Mouse (Mus musculus) heart, embryonic 14.5 days (tissue): ENCODE measurements around the gene Rbp3. TPM values are rescaled to one million over a fixed set of nuclear protein-coding genes. Genes with fewer than 3 reads are reported as not detected.

Experiments used
- ATAC-seq: fragments of 200-750 bp; cut with Nextera tagmentation; 2 replicates; pipeline ENCODE4 v1.8.0; 2017; ENCODE audit warnings: low read depth, moderate TSS enrichment; ENCODE audit not compliant: insufficient number of reproducible peaks, insufficient read depth, low FRiP score
- H3K27ac ChIP-seq, 2 experiments: fragments of 200-500 bp in 1 of 2; fragments of 300-500 bp in 1 of 2; sonication (generic) in 1 of 2; replicated peaks in 1 of 2; 2 replicates each; pipeline ENCODE4 v1.5.1; 2012 to 2014; ENCODE audit warnings: low read depth in 2 of 2, low read length in 2 of 2, control low read depth in 1 of 2, mild to moderate bottlenecking in 1 of 2, mixed read lengths in 1 of 2; ENCODE audit not compliant: control insufficient read depth in 1 of 2, insufficient read depth in 1 of 2
- H3K27me3 ChIP-seq: fragments of 300-500 bp; sonication (generic); 2 replicates; pipeline ENCODE4 v1.6.1; 2014; ENCODE audit warnings: mild to moderate bottlenecking, low read length, control low read depth; ENCODE audit not compliant: control insufficient read depth, insufficient read depth
- H3K36me3 ChIP-seq: fragments of 300-500 bp; sonication (generic); 2 replicates; pipeline ENCODE4 v1.6.1; 2014; ENCODE audit warnings: mild to moderate bottlenecking, control low read depth, low read length, mixed read lengths; ENCODE audit not compliant: control insufficient read depth, insufficient read depth
- H3K4me1 ChIP-seq, 2 experiments: fragments of 200-500 bp in 1 of 2; fragments of 300-500 bp in 1 of 2; sonication (generic) in 1 of 2; 2 replicates each; pipeline ENCODE4 v1.6.1; 2012 to 2014; ENCODE audit warnings: low read length in 2 of 2, control low read depth in 1 of 2, mixed read lengths in 1 of 2; ENCODE audit not compliant: control insufficient read depth in 2 of 2, insufficient read depth in 2 of 2
- H3K4me2 ChIP-seq: fragments of 300-500 bp; sonication (generic); 2 replicates; pipeline ENCODE4 v1.6.1; 2014; ENCODE audit warnings: mild to moderate bottlenecking, low read length
- H3K4me3 ChIP-seq, 2 experiments: fragments of 200-500 bp in 1 of 2; fragments of 300-500 bp in 1 of 2; sonication (generic) in 1 of 2; 2 replicates each; pipeline ENCODE4 v1.5.1; 2012 to 2014; ENCODE audit warnings: low read length in 2 of 2, mild to moderate bottlenecking in 2 of 2, control low read depth in 1 of 2, low read depth in 1 of 2, moderate library complexity in 1 of 2; ENCODE audit not compliant: control insufficient read depth in 1 of 2, insufficient read depth in 1 of 2
- H3K9ac ChIP-seq: fragments of 300-500 bp; sonication (generic); 2 replicates; pipeline ENCODE4 v1.6.1; 2014; ENCODE audit warnings: mild to moderate bottlenecking, low read length
- H3K9me3 ChIP-seq: fragments of 300-500 bp; sonication (generic); 2 replicates; pipeline ENCODE4 v1.6.1; 2016; ENCODE audit warnings: low read length, control low read depth; ENCODE audit not compliant: control insufficient read depth
- WGBS: fragments of 180-500 bp; shearing (Covaris S2); extraction: QIAGEN DNeasy Blood & Tissue Kit; methylation state at CpG from one replicate; pipeline ENCODE4 v1.1.7; 2014; 5-methylcytosine and 5-hydroxymethylcytosine counted together
- polyA plus RNA-seq: library from polyadenylated mRNA; unstranded; fragments of >200 nt; fragmentation: Nextera tagmentation; extraction: Ambion mirVana; gene quantifications from 2 replicates; pipeline ENCODE4 v1.2.1, GENCODE M21; 2014

Gene Rbp3
- polyA plus RNA-seq, 1 experiment from 2014 or later = not detected

GRCm38 (mm10) chr14:33977748-33978147, 23.9 kb downstream of the Rbp3 start:
- Histone ChIP-seq H3K27me3 (peaks cover 14% of the 10 kb centered on the region; the same call in 1 of the 2 replicates), H3K9me3 (no peaks in the 10 kb centered on the region), H3K9ac (no peak overlapping the region), H3K27ac (no peak overlapping the region), H3K4me1 (peaks cover 3 to 4% of the 10 kb centered on the region in 2 experiments; a peak in 1 of 4 replicates), H3K4me3 (no peak overlapping the region), H3K36me3 (no peaks in the 10 kb centered on the region), H3K4me2 (no peak overlapping the region)
- 47% methylated on average over 7 of the region's 7 CpGs for WGBS
- ATAC-seq = no peak

GRCm38 (mm10) chr14:33978604-33979059, 24.8 kb downstream of the Rbp3 start, which contains the start of gene Zfp488:
Gene Zfp488, minus strand, starts transcription at chr14:33978764.
- Histone ChIP-seq H3K36me3 (no peaks in the 10 kb centered on the region), H3K27me3 (peaks cover 14% of the 10 kb centered on the region; the same call in 1 of the 2 replicates), H3K27ac (no peak within 1 kb of the TSS), H3K9ac (peak within 1 kb of the TSS; percentile 49; the same call in 1 of the 2 replicates), H3K4me3 (peak within 1 kb of the TSS; percentile 37 to 41), H3K4me1 (peaks cover 3 to 4% of the 10 kb centered on the region in 2 experiments; a peak in 1 of 4 replicates), H3K4me2 (peak within 1 kb of the TSS; percentile 74), H3K9me3 (no peaks in the 10 kb centered on the region)
- under 1% methylated on average over 25 of the region's 25 CpGs for WGBS
- peak; percentile 43; the same call in 1 of the 2 replicates for ATAC-seq

GRCm38 (mm10) chr14:33989201-33989600, 35.4 kb downstream of the Rbp3 start:
- no peaks in the 10 kb centered on the region for H3K9me3 ChIP-seq
- ATAC-seq = no peak
- H3K27ac ChIP-seq = no peak overlapping the region
- no peak overlapping the region for H3K4me2 ChIP-seq
- H3K9ac ChIP-seq = no peak overlapping the region
- 53% methylated on average over 3 of the region's 3 CpGs for WGBS
- peaks cover 6% of the 10 kb centered on the region in 2 experiments for H3K4me1 ChIP-seq
- no peak overlapping the region for H3K4me3 ChIP-seq
- no peaks in the 10 kb centered on the region for H3K36me3 ChIP-seq
- 0 out of 2 replicates have a peak, but pooled peaks cover 4% of the 10 kb centered on the region for H3K27me3 ChIP-seq

GRCm38 (mm10) chr14:33991971-33992370, 38.2 kb downstream of the Rbp3 start:
- H3K9ac ChIP-seq = no peak overlapping the region
- peaks cover 9 to 10% of the 10 kb centered on the region in 2 experiments for H3K4me1 ChIP-seq
- 74% methylated on average over 4 of the region's 4 CpGs for WGBS
- 0 out of 2 replicates have a peak, but pooled peaks cover 4% of the 10 kb centered on the region for H3K27me3 ChIP-seq
- no peak overlapping the region for H3K4me3 ChIP-seq
- H3K9me3 ChIP-seq = no peaks in the 10 kb centered on the region
- H3K27ac ChIP-seq = no peak overlapping the region
- no peak overlapping the region for H3K4me2 ChIP-seq
- H3K36me3 ChIP-seq = no peaks in the 10 kb centered on the region
- ATAC-seq = no peak

GRCm38 (mm10) chr14:33993051-33993450, 39.2 kb downstream of the Rbp3 start:
- no peak for ATAC-seq
- no peaks in the 10 kb centered on the region for H3K36me3 ChIP-seq
- peaks cover 13 to 14% of the 10 kb centered on the region in 2 experiments for H3K4me1 ChIP-seq
- H3K27ac ChIP-seq = no peak overlapping the region
- 0 out of 2 replicates have a peak, but pooled peaks cover 4% of the 10 kb centered on the region for H3K27me3 ChIP-seq
- H3K4me2 ChIP-seq = no peak overlapping the region
- no peak overlapping the region for H3K4me3 ChIP-seq
- WGBS = 91% methylated on average over 9 of the region's 9 CpGs
- no peak overlapping the region for H3K9ac ChIP-seq
- no peaks in the 10 kb centered on the region for H3K9me3 ChIP-seq

GRCm38 (mm10) chr14:33993521-33994289, 39.9 kb downstream of the Rbp3 start:
- H3K27me3 ChIP-seq = 0 out of 2 replicates have a peak, but pooled peaks cover 4% of the 10 kb centered on the region
- ATAC-seq = no peak
- no peaks in the 10 kb centered on the region for H3K9me3 ChIP-seq
- peaks cover 13 to 14% of the 10 kb centered on the region in 2 experiments for H3K4me1 ChIP-seq
- H3K36me3 ChIP-seq = no peaks in the 10 kb centered on the region
- no peak overlapping the region for H3K4me2 ChIP-seq
- 84% methylated on average over 6 of the region's 6 CpGs for WGBS
- H3K27ac ChIP-seq = no peak overlapping the region
- H3K9ac ChIP-seq = no peak overlapping the region
- no peak overlapping the region for H3K4me3 ChIP-seq

GRCm38 (mm10) chr14:33997427-33997826, 43.6 kb downstream of the Rbp3 start:
- 40% methylated on average over 6 of the region's 6 CpGs for WGBS
- H3K9me3 ChIP-seq = no peaks in the 10 kb centered on the region
- no peak overlapping the region for H3K4me2 ChIP-seq
- H3K27me3 ChIP-seq = 0 out of 2 replicates have a peak, but pooled peaks cover 1% of the 10 kb centered on the region
- H3K36me3 ChIP-seq = no peaks in the 10 kb centered on the region
- peaks cover 13 to 14% of the 10 kb centered on the region in 2 experiments for H3K4me1 ChIP-seq
- no peak overlapping the region for H3K27ac ChIP-seq
- no peak overlapping the region for H3K4me3 ChIP-seq
- H3K9ac ChIP-seq = no peak overlapping the region
- ATAC-seq = no peak
